Mouse (Mus musculus) forebrain, embryonic 13.5 days (tissue): ENCODE data around the gene Rtkn. TPM values are rescaled to one million over a fixed set of nuclear protein-coding genes. Genes with fewer than 3 reads are reported as not detected.

ENCODE experiments used
- ATAC-seq: fragments of 200-750 bp; cut with Nextera tagmentation; 2 replicates; pipeline ENCODE4 v1.8.0; 2017
- H3K27ac ChIP-seq: fragments of 300-500 bp; sonication (generic); 2 replicates; pipeline ENCODE4 v1.5.1; 2015; ENCODE audit warnings: inconsistent platforms, mild to moderate bottlenecking, moderate library complexity
- H3K27me3 ChIP-seq: fragments of 300-500 bp; sonication (generic); 2 replicates; pipeline ENCODE4 v1.6.1; 2015; ENCODE audit warnings: mild to moderate bottlenecking, inconsistent platforms
- H3K36me3 ChIP-seq: fragments of 300-500 bp; sonication (generic); 2 replicates; pipeline ENCODE4 v1.6.1; 2015; ENCODE audit warnings: mild to moderate bottlenecking, inconsistent platforms; ENCODE audit not compliant: poor library complexity, severe bottlenecking
- H3K4me1 ChIP-seq: fragments of 300-500 bp; sonication (generic); 2 replicates; pipeline ENCODE4 v1.6.1; 2015; ENCODE audit warnings: inconsistent platforms
- H3K4me2 ChIP-seq: fragments of 300-500 bp; sonication (generic); 2 replicates; pipeline ENCODE4 v1.6.1; 2015; ENCODE audit warnings: inconsistent platforms, mild to moderate bottlenecking, moderate library complexity
- H3K4me3 ChIP-seq: fragments of 300-500 bp; sonication (generic); 2 replicates; pipeline ENCODE4 v1.5.1; 2015; ENCODE audit warnings: mild to moderate bottlenecking, inconsistent platforms
- H3K9ac ChIP-seq: fragments of 300-500 bp; sonication (generic); 2 replicates; pipeline ENCODE4 v1.6.1; 2015; ENCODE audit warnings: mild to moderate bottlenecking, inconsistent platforms
- H3K9me3 ChIP-seq: fragments of 300-500 bp; sonication (generic); replicated peaks from 2 replicates; pipeline ENCODE4 v1.6.1; 2016; ENCODE audit warnings: inconsistent platforms
- WGBS: fragments of 180-500 bp; shearing (Covaris S2); methylation state at CpG from one replicate; pipeline ENCODE4 v1.1.7; 2015; 5-methylcytosine and 5-hydroxymethylcytosine counted together
- polyA plus RNA-seq: library from polyadenylated mRNA; unstranded; fragments of >200 nt; fragmentation: Nextera tagmentation; extraction: Ambion mirVana; gene quantifications from 2 replicates; pipeline ENCODE4 v1.2.1, GENCODE M21; 2015

Rtkn gene
- polyA plus RNA-seq, 1 experiment from 2014 or later = 10.4 TPM

- Histone ChIP-seq H3K27ac (no peak overlapping the region), H3K9ac (no peak overlapping the region), H3K36me3 (no peaks in the 10 kb centered on the region), H3K4me2 (no peak overlapping the region), H3K4me1 (peaks cover 32% of the 10 kb centered on the region), H3K27me3 (peaks cover 25% of the 10 kb centered on the region), H3K4me3 (no peak overlapping the region), H3K9me3 (no peaks in the 10 kb centered on the region)
- ATAC-seq = no peak
- WGBS = 72% methylated on average over 3 of the region's 3 CpGs
These were observed 1.0 kb upstream of the Rtkn start for GRCm38 (mm10) chr6:83134226-83134625.

DNA sequence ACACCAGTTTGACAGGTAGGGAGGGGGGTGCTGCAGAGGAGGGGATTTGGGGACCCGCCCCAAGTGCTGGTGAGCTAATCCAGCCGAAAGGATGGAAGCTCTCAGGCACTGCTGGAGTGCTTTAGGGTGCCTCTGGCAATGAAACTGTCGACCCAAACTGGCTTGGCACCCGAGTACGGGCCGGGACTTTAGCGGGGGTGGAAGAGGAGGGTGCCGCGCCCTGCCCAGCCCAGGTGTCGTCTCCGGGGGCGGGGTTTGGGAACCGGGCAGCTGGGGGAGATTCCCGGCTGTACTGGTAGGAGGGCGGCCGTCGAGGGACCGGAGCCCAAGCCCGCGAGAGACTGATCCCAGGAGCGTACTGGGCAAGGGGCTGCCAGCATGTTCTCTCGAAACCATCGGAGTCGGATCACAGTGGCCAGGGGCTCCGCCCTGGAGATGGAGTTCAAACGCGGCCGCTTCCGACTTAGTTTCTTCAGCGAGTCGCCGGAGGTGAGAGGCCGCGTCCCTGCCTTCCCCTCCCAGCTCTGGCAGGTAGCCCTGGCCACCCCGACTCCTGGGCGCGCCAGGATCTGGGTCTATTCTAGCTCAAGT is 403 bp downstream of the Rtkn start:
- peaks cover 32% of the 10 kb centered on the region for H3K4me1 ChIP-seq
- 4% methylated on average over 35 of the region's 37 CpGs for WGBS
- no peaks in the 10 kb centered on the region for H3K9me3 ChIP-seq
- no peaks in the 10 kb centered on the region for H3K36me3 ChIP-seq
- H3K27me3 ChIP-seq = peaks cover 25% of the 10 kb centered on the region
- peak overlapping the region; percentile 67 for H3K4me2 ChIP-seq
- no peak overlapping the region for H3K27ac ChIP-seq
- peak overlapping the region; percentile 10; the same call in 1 of the 2 replicates for H3K9ac ChIP-seq
- no peak for ATAC-seq
- H3K4me3 ChIP-seq = peak overlapping the region; percentile 10; the same call in 1 of the 2 replicates

- Histone ChIP-seq H3K9ac (peak overlapping the region; percentile 70), H3K9me3 (no peaks in the 10 kb centered on the region), H3K36me3 (no peaks in the 10 kb centered on the region), H3K4me3 (peak overlapping the region; percentile 41), H3K4me2 (peak overlapping the region; percentile 67), H3K27me3 (peaks cover 25% of the 10 kb centered on the region), H3K27ac (peak overlapping the region; percentile 78), H3K4me1 (peaks cover 32% of the 10 kb centered on the region)
- WGBS = 12% methylated on average over 5 of the region's 5 CpGs
- no peak for ATAC-seq
These were observed 1.1 kb downstream of the Rtkn start for GRCm38 (mm10) chr6:83136291-83136880.

GRCm38 (mm10) chr6:83136881-83137575 is 1.8 kb downstream of the Rtkn start:
- H3K9me3 ChIP-seq = no peaks in the 10 kb centered on the region
- H3K36me3 ChIP-seq = no peaks in the 10 kb centered on the region
- H3K27ac ChIP-seq = peak overlapping the region; percentile 78
- H3K27me3 ChIP-seq = peaks cover 26% of the 10 kb centered on the region
- 0% methylated on average over 24 of the region's 26 CpGs for WGBS
- peak overlapping the region; percentile 41 for H3K4me3 ChIP-seq
- peak overlapping the region; percentile 67 for H3K4me2 ChIP-seq
- ATAC-seq = peak; percentile 72
- H3K4me1 ChIP-seq = peaks cover 36% of the 10 kb centered on the region
- peak overlapping the region; percentile 70 for H3K9ac ChIP-seq

DNA sequence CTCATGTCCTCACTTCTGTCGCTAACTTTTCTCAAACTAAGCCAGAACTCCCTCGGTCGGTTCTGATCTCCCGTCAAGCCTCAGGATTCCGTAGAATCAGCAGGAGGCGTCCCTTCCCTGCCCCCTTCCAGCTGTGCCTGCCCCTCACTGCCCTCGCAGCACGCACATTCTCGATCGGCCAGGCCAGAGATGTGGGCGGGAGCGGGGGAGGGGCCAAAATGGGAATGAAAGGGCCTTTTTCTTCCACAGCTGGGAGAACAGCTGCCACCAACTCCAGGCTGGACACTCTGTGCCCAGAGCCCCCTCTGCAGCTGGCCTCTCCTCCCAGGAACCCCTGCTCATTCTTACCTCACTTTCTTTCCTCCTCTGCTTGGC is 2.3 kb downstream of the Rtkn start:
- Histone ChIP-seq H3K4me1 (peaks cover 41% of the 10 kb centered on the region), H3K4me3 (peak overlapping the region; percentile 41), H3K27me3 (peaks cover 31% of the 10 kb centered on the region), H3K9me3 (no peaks in the 10 kb centered on the region), H3K4me2 (peak overlapping the region; percentile 67), H3K36me3 (no peaks in the 10 kb centered on the region), H3K9ac (peak overlapping the region; percentile 70), H3K27ac (peak overlapping the region; percentile 78)
- WGBS = under 1% methylated on average over 12 of the region's 12 CpGs
- peak; percentile 59 for ATAC-seq

DNA sequence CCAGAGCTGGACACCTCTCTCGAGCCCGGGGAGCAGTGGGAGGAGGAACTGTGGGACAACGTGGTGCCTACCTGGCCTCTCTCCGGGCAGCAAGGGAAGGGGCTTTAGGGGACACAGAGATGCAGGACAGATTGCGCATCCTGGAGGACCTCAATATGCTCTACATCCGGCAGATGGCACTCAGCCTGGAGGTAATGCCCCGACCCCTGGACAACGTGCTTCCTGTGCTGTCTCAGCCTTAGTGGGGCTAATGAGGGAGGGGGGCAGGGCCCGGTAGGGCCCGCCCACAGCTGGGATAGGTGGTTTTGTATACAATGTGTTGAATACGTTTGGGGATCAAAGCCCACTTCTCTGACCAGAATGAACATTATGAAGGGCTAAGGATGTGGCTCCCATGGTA is 2.8 kb downstream of the Rtkn start:
- H3K9ac ChIP-seq = peak overlapping the region; percentile 70
- ATAC-seq = peak; percentile 10; the same call in 1 of the 2 replicates

GRCm38 (mm10) chr6:83140044-83140443 is 4.8 kb downstream of the Rtkn start:
- Histone ChIP-seq H3K4me3 (no peak overlapping the region), H3K9me3 (no peaks in the 10 kb centered on the region), H3K4me2 (no peak overlapping the region), H3K9ac (no peak overlapping the region), H3K4me1 (peaks cover 41% of the 10 kb centered on the region), H3K27me3 (peaks cover 24% of the 10 kb centered on the region), H3K36me3 (no peaks in the 10 kb centered on the region), H3K27ac (no peak overlapping the region)
- WGBS = 93% methylated on average over 8 of the region's 8 CpGs
- ATAC-seq = no peak

More for the DNA sequence above, 2.8 kb downstream of the Rtkn start:
- Histone ChIP-seq H3K36me3 (no peaks in the 10 kb centered on the region), H3K9me3 (no peaks in the 10 kb centered on the region), H3K4me3 (peak overlapping the region; percentile 41), H3K27ac (peak overlapping the region; percentile 78), H3K4me2 (peak overlapping the region; percentile 67), H3K4me1 (peaks cover 41% of the 10 kb centered on the region), H3K27me3 (peaks cover 32% of the 10 kb centered on the region)
- 2% methylated on average over 11 of the region's 11 CpGs for WGBS

DNA sequence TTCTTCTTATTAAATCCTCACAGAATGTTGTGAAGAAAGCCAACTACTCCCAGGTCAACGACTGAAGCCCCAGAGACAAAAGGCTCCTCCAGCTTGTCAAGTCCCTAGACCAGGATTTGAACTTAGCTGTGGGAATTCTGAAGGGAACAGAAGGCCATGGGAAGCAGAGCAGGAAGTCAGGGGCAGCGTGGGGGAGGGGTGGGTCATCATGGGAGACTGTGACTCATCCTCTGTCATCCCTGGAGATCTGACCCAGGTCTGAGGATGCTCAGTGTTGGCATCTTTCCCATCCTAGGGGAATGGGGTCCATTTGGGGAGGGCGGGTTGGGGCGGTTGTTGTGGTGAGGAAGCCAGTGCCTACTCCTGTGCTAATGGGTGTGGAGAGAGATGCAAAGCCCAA is 6.4 kb downstream of the Rtkn start:
- peak overlapping the region; percentile 62 for H3K9ac ChIP-seq
- no peaks in the 10 kb centered on the region for H3K9me3 ChIP-seq
- peaks cover 30% of the 10 kb centered on the region for H3K4me1 ChIP-seq
- H3K4me2 ChIP-seq = peak overlapping the region; percentile 65
- no peak for ATAC-seq
- no peaks in the 10 kb centered on the region for H3K36me3 ChIP-seq
- peaks cover 8% of the 10 kb centered on the region for H3K27me3 ChIP-seq
- H3K4me3 ChIP-seq = no peak overlapping the region
- 31% methylated on average over 4 of the region's 4 CpGs for whole genome bisulfite sequencing
- no peak overlapping the region for H3K27ac ChIP-seq

- Histone ChIP-seq H3K27me3 (peaks cover 7% of the 10 kb centered on the region), H3K4me1 (peaks cover 23% of the 10 kb centered on the region), H3K9ac (peak overlapping the region; percentile 62), H3K4me3 (peak overlapping the region; percentile 34), H3K4me2 (peak overlapping the region; percentile 65), H3K27ac (no peak overlapping the region), H3K36me3 (no peaks in the 10 kb centered on the region), H3K9me3 (no peaks in the 10 kb centered on the region)
- no peak for ATAC-seq
- 4% methylated on average over 41 of the region's 41 CpGs for WGBS
These were observed 7.0 kb downstream of the Rtkn start for GRCm38 (mm10) chr6:83142211-83142731.

- 60% methylated on average over 11 of the region's 11 CpGs for WGBS
- H3K4me3 ChIP-seq = no peak overlapping the region
These were observed 7.6 kb downstream of the Rtkn start for GRCm38 (mm10) chr6:83142886-83143285.

GRCm38 (mm10) chr6:83145209-83145608 is 9.9 kb downstream of the Rtkn start:
- Histone ChIP-seq H3K9ac (no peak overlapping the region), H3K9me3 (no peaks in the 10 kb centered on the region), H3K4me2 (no peak overlapping the region), H3K4me3 (no peak overlapping the region), H3K27ac (no peak overlapping the region), H3K4me1 (peaks cover 9% of the 10 kb centered on the region), H3K27me3 (peaks cover 7% of the 10 kb centered on the region), H3K36me3 (peaks cover 14% of the 10 kb centered on the region; the same call in 1 of the 2 replicates)
- 86% methylated on average over 2 of the region's 2 CpGs for WGBS
- no peak for ATAC-seq

More at GRCm38 (mm10) chr6:83142886-83143285, 7.6 kb downstream of the Rtkn start:
- Histone ChIP-seq H3K36me3 (0 out of 2 replicates have a peak, but pooled peaks cover under 1% of the 10 kb centered on the region), H3K27me3 (peaks cover 7% of the 10 kb centered on the region), H3K9me3 (no peaks in the 10 kb centered on the region), H3K4me1 (peaks cover 17% of the 10 kb centered on the region), H3K27ac (no peak overlapping the region), H3K4me2 (peak overlapping the region; percentile 65; the same call in 1 of the 2 replicates), H3K9ac (no peak overlapping the region)
- ATAC-seq = no peak

GRCm38 (mm10) chr6:83145805-83146204 is 10.5 kb downstream of the Rtkn start:
- no peak overlapping the region for H3K4me2 ChIP-seq
- peaks cover 17% of the 10 kb centered on the region for H3K36me3 ChIP-seq
- 76% methylated on average over 9 of the region's 9 CpGs for WGBS
- no peak for ATAC-seq
- no peak overlapping the region for H3K4me3 ChIP-seq
- H3K9me3 ChIP-seq = no peaks in the 10 kb centered on the region
- H3K9ac ChIP-seq = no peak overlapping the region
- no peak overlapping the region for H3K27ac ChIP-seq
- peaks cover 9% of the 10 kb centered on the region for H3K4me1 ChIP-seq
- peaks cover 7% of the 10 kb centered on the region for H3K27me3 ChIP-seq
